Mouse (Mus musculus) lung, postnatal 0 days (tissue): ENCODE results near the gene Clba1.

Experiments used
- CTCF ChIP-seq: IDR thresholded peaks from 2 replicates; pipeline ENCODE4 v1.5.1; 2016; ENCODE audit warnings: antibody characterized with exemption, mild to moderate bottlenecking
- EP300 ChIP-seq: IDR thresholded peaks from 2 replicates; pipeline ENCODE4 v1.6.1; 2016; ENCODE audit warnings: antibody characterized with exemption, mild to moderate bottlenecking, control low read depth

DNA sequence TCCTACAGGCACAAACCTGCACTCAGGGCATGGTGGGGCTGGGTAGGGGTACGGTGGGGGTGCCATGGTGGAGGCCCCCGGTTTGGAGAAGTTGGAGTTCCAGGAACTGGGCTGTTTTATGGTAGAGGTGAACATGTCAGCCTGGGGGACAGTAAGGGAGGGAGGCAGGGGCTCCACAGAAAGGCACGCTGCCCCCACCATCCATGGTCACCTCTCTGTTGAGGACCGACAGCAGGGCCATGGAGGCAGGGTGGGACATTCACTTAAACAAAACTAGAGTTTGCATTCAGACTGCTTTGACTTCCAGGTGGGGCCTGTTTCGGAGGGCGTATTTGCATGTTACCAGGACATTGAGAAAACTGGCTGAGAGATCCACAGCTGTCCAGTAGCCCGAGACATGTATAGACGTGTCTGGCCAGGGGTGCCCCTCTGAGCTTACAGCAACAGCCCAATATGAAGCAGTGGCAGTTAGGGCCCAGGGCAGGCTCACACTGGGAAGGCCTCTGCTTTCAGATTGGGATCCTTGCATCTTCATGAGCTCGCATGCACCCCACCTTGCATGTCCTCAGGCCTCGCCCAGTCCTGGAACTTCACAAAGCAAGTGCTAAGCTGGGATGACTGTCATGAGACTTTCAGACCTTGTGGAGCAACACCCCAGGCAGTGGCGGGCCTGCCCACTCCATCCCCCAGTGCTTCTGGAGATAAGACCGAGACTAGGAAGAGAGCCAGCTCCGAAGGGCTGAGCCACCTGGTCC lies 15.0 kb upstream of the Clba1 start:
- TF ChIP-seq CTCF (no peak), EP300 (peak; percentile 47; the same call in 1 of the 2 replicates)
